Mouse (Mus musculus) heart, embryonic 16.5 days (tissue): ENCODE measurements around the gene Ubtf. TPM values are rescaled to one million over a fixed set of nuclear protein-coding genes. Genes with fewer than 3 reads are reported as not detected.

ENCODE experiments used
- ATAC-seq: fragments of 200-750 bp; cut with Nextera tagmentation; replicated peaks from 2 replicates; pipeline ENCODE4 v1.8.0; 2017; ENCODE audit warnings: moderate number of reproducible peaks; ENCODE audit not compliant: insufficient read depth, low FRiP score; ENCODE audit errors: extremely low read depth
- H3K27ac ChIP-seq: fragments of 300-500 bp; sonication (generic); 2 replicates; pipeline ENCODE4 v1.5.1; 2014; ENCODE audit warnings: mild to moderate bottlenecking, low read length, control low read depth, moderate library complexity
- H3K27me3 ChIP-seq: fragments of 300-500 bp; sonication (generic); 2 replicates; pipeline ENCODE4 v1.6.1; 2014; ENCODE audit warnings: low read length, mixed read lengths; ENCODE audit not compliant: control insufficient read depth, insufficient read depth
- H3K36me3 ChIP-seq: fragments of 300-500 bp; sonication (generic); 2 replicates; pipeline ENCODE4 v1.6.1; 2014; ENCODE audit not compliant: control insufficient read depth, insufficient read depth
- H3K4me1 ChIP-seq: fragments of 300-500 bp; sonication (generic); 2 replicates; pipeline ENCODE4 v1.6.1; 2014; ENCODE audit warnings: low read length, mixed read lengths; ENCODE audit not compliant: control insufficient read depth, insufficient read depth
- H3K4me2 ChIP-seq: fragments of 300-500 bp; sonication (generic); 2 replicates; pipeline ENCODE4 v1.6.1; 2014; ENCODE audit warnings: low read depth, mild to moderate bottlenecking, control low read depth, low read length
- H3K4me3 ChIP-seq: fragments of 300-500 bp; sonication (generic); 2 replicates; pipeline ENCODE4 v1.5.1; 2014; ENCODE audit warnings: mild to moderate bottlenecking, control low read depth, low read length
- H3K9ac ChIP-seq: fragments of 300-500 bp; sonication (generic); 2 replicates; pipeline ENCODE4 v1.6.1; 2014; ENCODE audit warnings: low read length, control low read depth
- H3K9me3 ChIP-seq: fragments of 300-500 bp; sonication (generic); replicated peaks from 2 replicates; pipeline ENCODE4 v1.6.1; 2016; ENCODE audit warnings: low read length; ENCODE audit not compliant: control insufficient read depth
- WGBS: fragments of 180-500 bp; shearing (Covaris S2); extraction: QIAGEN DNeasy Blood & Tissue Kit; methylation state at CpG from one replicate; pipeline ENCODE4 v1.1.7; 2014; 5-methylcytosine and 5-hydroxymethylcytosine counted together
- polyA plus RNA-seq: library from polyadenylated mRNA; unstranded; fragments of >200 nt; fragmentation: Nextera tagmentation; extraction: Ambion mirVana; gene quantifications from 2 replicates; pipeline ENCODE4 v1.2.1, GENCODE M21; 2015

The Ubtf gene
- polyA plus RNA-seq, 1 experiment from 2014 or later = 58.9 TPM

GRCm38 (mm10) chr11:102317298-102317900 lies 2.1 kb downstream of the Ubtf start:
- H3K36me3 ChIP-seq = peaks cover 26% of the 10 kb centered on the region
- peak overlapping the region; percentile 96 for H3K4me3 ChIP-seq
- H3K9ac ChIP-seq = peak overlapping the region; percentile 97
- peaks cover 14% of the 10 kb centered on the region for H3K4me1 ChIP-seq
- peak overlapping the region; percentile 99 for H3K27ac ChIP-seq
- no peaks in the 10 kb centered on the region for H3K27me3 ChIP-seq
- H3K9me3 ChIP-seq = no peaks in the 10 kb centered on the region
- peak overlapping the region; percentile 97 for H3K4me2 ChIP-seq
- WGBS = under 1% methylated on average over 84 of the region's 87 CpGs
- 0 out of 2 replicates have a peak, but pooled peaks have one; percentile 3 for ATAC-seq

GRCm38 (mm10) chr11:102316572-102317297 lies 2.8 kb downstream of the Ubtf start:
- ATAC-seq = peak; percentile 43
- Histone ChIP-seq H3K4me3 (peak overlapping the region; percentile 96), H3K4me2 (peak overlapping the region; percentile 97), H3K9me3 (no peaks in the 10 kb centered on the region), H3K9ac (peak overlapping the region; percentile 97), H3K27me3 (no peaks in the 10 kb centered on the region), H3K36me3 (peaks cover 26% of the 10 kb centered on the region), H3K4me1 (peaks cover 14% of the 10 kb centered on the region), H3K27ac (peak overlapping the region; percentile 99)
- WGBS = under 1% methylated on average over 62 of the region's 80 CpGs

GRCm38 (mm10) chr11:102315690-102316571 lies 3.6 kb downstream of the Ubtf start:
- Histone ChIP-seq H3K4me1 (peaks cover 16% of the 10 kb centered on the region), H3K36me3 (peaks cover 26% of the 10 kb centered on the region), H3K27ac (peak overlapping the region; percentile 99), H3K4me3 (peak overlapping the region; percentile 96), H3K9me3 (no peaks in the 10 kb centered on the region), H3K9ac (peak overlapping the region; percentile 97), H3K4me2 (peak overlapping the region; percentile 97), H3K27me3 (no peaks in the 10 kb centered on the region)
- WGBS = 15% methylated on average over 14 of the region's 14 CpGs
- no peak for ATAC-seq

GRCm38 (mm10) chr11:102314321-102314720 lies 5.2 kb downstream of the Ubtf start:
- peaks cover 32% of the 10 kb centered on the region for H3K36me3 ChIP-seq
- 86% methylated on average over 12 of the region's 12 CpGs for WGBS

GRCm38 (mm10) chr11:102312586-102312985 lies 7.0 kb downstream of the Ubtf start:
- Histone ChIP-seq H3K27me3 (no peaks in the 10 kb centered on the region), H3K4me2 (no peak overlapping the region), H3K9me3 (no peaks in the 10 kb centered on the region), H3K9ac (no peak overlapping the region), H3K4me1 (peaks cover 33% of the 10 kb centered on the region), H3K36me3 (peaks cover 38% of the 10 kb centered on the region), H3K27ac (no peak overlapping the region), H3K4me3 (no peak overlapping the region)
- 84% methylated on average over 6 of the region's 6 CpGs for WGBS
- no peak for ATAC-seq

More at GRCm38 (mm10) chr11:102314321-102314720, 5.2 kb downstream of the Ubtf start:
- Histone ChIP-seq H3K4me2 (no peak overlapping the region), H3K27ac (no peak overlapping the region), H3K4me1 (peaks cover 27% of the 10 kb centered on the region), H3K9me3 (no peaks in the 10 kb centered on the region), H3K4me3 (no peak overlapping the region), H3K27me3 (no peaks in the 10 kb centered on the region), H3K9ac (no peak overlapping the region)
- no peak for ATAC-seq

- Histone ChIP-seq H3K4me2 (no peak overlapping the region), H3K4me1 (peaks cover 33% of the 10 kb centered on the region), H3K9me3 (no peaks in the 10 kb centered on the region), H3K27me3 (no peaks in the 10 kb centered on the region), H3K27ac (no peak overlapping the region), H3K36me3 (peaks cover 44% of the 10 kb centered on the region), H3K9ac (no peak overlapping the region), H3K4me3 (no peak overlapping the region)
- WGBS = 92% methylated on average over 4 of the region's 4 CpGs
- no peak for ATAC-seq
Observed at GRCm38 (mm10) chr11:102311966-102312365, 7.6 kb downstream of the Ubtf start.

- peaks cover 53% of the 10 kb centered on the region for H3K36me3 ChIP-seq
- H3K4me2 ChIP-seq = no peak overlapping the region; the same call in 1 of the 2 replicates
- 47% methylated on average over 37 of the region's 38 CpGs for WGBS
- no peak for ATAC-seq
- H3K4me1 ChIP-seq = peaks cover 29% of the 10 kb centered on the region
- H3K9me3 ChIP-seq = no peaks in the 10 kb centered on the region
- no peaks in the 10 kb centered on the region for H3K27me3 ChIP-seq
- no peak overlapping the region for H3K9ac ChIP-seq
- H3K27ac ChIP-seq = no peak overlapping the region
- no peak overlapping the region for H3K4me3 ChIP-seq
Observed at GRCm38 (mm10) chr11:102310768-102311695, 8.5 kb downstream of the Ubtf start.
